Mouse (Mus musculus): ENCODE results near the gene Gm5797. TPM values are rescaled to one million over a fixed set of nuclear protein-coding genes. Genes with fewer than 3 reads are reported as not detected.
"Not testable (repeated sequence)": the region's sequence is repeated elsewhere in the genome, so short reads cannot be mapped to it uniquely, and the experiment has no call there.

The Gm5797 gene
- polyA plus RNA-seq (2016; fragmentation: Nextera tagmentation; extraction: Ambion mirVana) = not detected in 2 replicates

GRCm38 (mm10) chr14:7332295-7332694 lies at the start of gene Gm5797:
Gm5797 (minus strand) TSS chr14:7332395.
- not testable (repeated sequence) for H3K9me3 ChIP-seq (replicated peaks); ATAC-seq (ENCODE audit: low FRiP score); H3K4me3 ChIP-seq; H3K4me1 ChIP-seq; H3K4me2 ChIP-seq (replicated peaks); H3K27me3 ChIP-seq; H3K36me3 ChIP-seq; H3K9ac ChIP-seq; H3K27ac ChIP-seq
- WGBS = no CpG with 5 or more reads among the region's 1 CpGs

- H3K27ac ChIP-seq; H3K4me2 ChIP-seq (replicated peaks); H3K36me3 ChIP-seq; H3K9ac ChIP-seq; H3K9me3 ChIP-seq (replicated peaks); H3K4me3 ChIP-seq; H3K4me1 ChIP-seq; ATAC-seq (ENCODE audit: low FRiP score); H3K27me3 ChIP-seq: not testable (repeated sequence)
- WGBS = 85% methylated on average over 3 of the region's 3 CpGs
These were observed 32.8 kb upstream of the Gm5797 start, which contains the start of gene Gm8374 for GRCm38 (mm10) chr14:7365034-7365433. Gm8374 (minus strand) TSS chr14:7365134.

GRCm38 (mm10) chr14:7315093-7315492 lies 17.1 kb downstream of the Gm5797 start:
- not testable (repeated sequence) for H3K4me1 ChIP-seq; H3K9me3 ChIP-seq (replicated peaks); H3K27me3 ChIP-seq; H3K36me3 ChIP-seq; ATAC-seq (ENCODE audit: low FRiP score)
- H3K4me2 ChIP-seq (replicated peaks) = peak overlapping the region; percentile 67
- peak overlapping the region; percentile 69 for H3K9ac ChIP-seq
- 2% methylated on average over 15 of the region's 19 CpGs for WGBS
- H3K4me3 ChIP-seq = peak overlapping the region; percentile 51
- peak overlapping the region; percentile 40 for H3K27ac ChIP-seq

GRCm38 (mm10) chr14:7314661-7315060 lies 17.5 kb downstream of the Gm5797 start, which contains the start of gene Gm3739:
Gm3739 (minus strand) TSS chr14:7315049.
- WGBS = under 1% methylated on average over 25 of the region's 35 CpGs
- H3K27ac ChIP-seq = peak within 1 kb of the TSS; percentile 40
- not testable (repeated sequence) for H3K4me1 ChIP-seq; ATAC-seq (ENCODE audit: low FRiP score); H3K27me3 ChIP-seq; H3K36me3 ChIP-seq; H3K9me3 ChIP-seq (replicated peaks)
- H3K9ac ChIP-seq = peak within 1 kb of the TSS; percentile 69
- H3K4me2 ChIP-seq (replicated peaks) = peak within 1 kb of the TSS; percentile 67
- H3K4me3 ChIP-seq = peak within 1 kb of the TSS; percentile 51

Other genes with a start within 250 kb of the Gm5797 start
- gene Gm3696, start 231.8 kb downstream of the Gm5797 start, polyA plus RNA-seq (2016; fragmentation: Nextera tagmentation; extraction: Ambion mirVana) = 3.5 and 3.7 TPM in 2 replicates
- gene Gm6676, start 207.0 kb downstream of the Gm5797 start, polyA plus RNA-seq (2016; fragmentation: Nextera tagmentation; extraction: Ambion mirVana) = not detected in 2 replicates
- gene Gm3512, start 157.9 kb downstream of the Gm5797 start, polyA plus RNA-seq (2016; fragmentation: Nextera tagmentation; extraction: Ambion mirVana) = 5.0 and 6.1 TPM in 2 replicates
- not detected in 2 replicates for gene Gm16434, start 137.9 kb downstream of the Gm5797 start, polyA plus RNA-seq (2016; fragmentation: Nextera tagmentation; extraction: Ambion mirVana)
- not detected in 2 replicates for gene Gm3727, start 67.7 kb downstream of the Gm5797 start, polyA plus RNA-seq (2016; fragmentation: Nextera tagmentation; extraction: Ambion mirVana)
- gene Gm3739, start 17.3 kb downstream of the Gm5797 start, polyA plus RNA-seq (2016; fragmentation: Nextera tagmentation; extraction: Ambion mirVana) = 3.1 and 3.5 TPM in 2 replicates
- gene Gm8374, start 32.7 kb upstream of the Gm5797 start, polyA plus RNA-seq (2016; fragmentation: Nextera tagmentation; extraction: Ambion mirVana) = not detected in 2 replicates
- 0.18 TPM in 1 of 2 replicates, not detected in the other for gene Gm3755, start 118.5 kb upstream of the Gm5797 start, polyA plus RNA-seq (2016; fragmentation: Nextera tagmentation; extraction: Ambion mirVana)
- 4.0 and 4.5 TPM in 2 replicates for gene Gm3752, start 151.4 kb upstream of the Gm5797 start, polyA plus RNA-seq (2016; fragmentation: Nextera tagmentation; extraction: Ambion mirVana)
- 2.0 and 2.2 TPM in 2 replicates for gene Gm3558, start 236.2 kb upstream of the Gm5797 start, polyA plus RNA-seq (2016; fragmentation: Nextera tagmentation; extraction: Ambion mirVana)